Mouse (Mus musculus) frontal cortex, adult 2 months (tissue): Measurements from ENCODE around the gene Vegfc. TPM values are rescaled to one million over a fixed set of nuclear protein-coding genes. Genes with fewer than 3 reads are reported as not detected.

Source experiments
- DNase-seq, 2 experiments: peaks; one replicate each; pipeline ENCODE4 v3.0.0; 2022; ENCODE audit warnings: low spot score in 1 of 2; ENCODE audit errors: extremely low spot score in 1 of 2
- polyA plus RNA-seq: library from polyadenylated mRNA; depleted of rRNA; stranded (reverse); fragments of >200 nt; gene quantifications from 2 replicates; pipeline ENCODE4 v1.2.3, GENCODE M21; 2012; rRNA removed

Vegfc gene
- polyA plus RNA-seq = 4.5 and 5.1 TPM in 2 replicates

- peak in 1 of 2 experiments; percentile 26 for DNase-seq
These were observed at the start of gene Vegfc for GRCm38 (mm10) chr8:54077271-54078120. TSS of gene Vegfc (plus strand) at chr8:54077606.

- DNase-seq = no peak
These were observed 42.8 kb upstream of the Vegfc start for GRCm38 (mm10) chr8:54034584-54034983.

- DNase-seq = no peak
These were observed 34.8 kb upstream of the Vegfc start for GRCm38 (mm10) chr8:54042601-54043000.

- DNase-seq = peak in 1 of 2 experiments; percentile 5
These were observed 33.9 kb upstream of the Vegfc start for GRCm38 (mm10) chr8:54043468-54043867.

- no peak for DNase-seq
These were observed 24.2 kb upstream of the Vegfc start for GRCm38 (mm10) chr8:54053210-54053609.

GRCm38 (mm10) chr8:54065492-54065891 lies 11.9 kb upstream of the Vegfc start:
- no peak for DNase-seq

GRCm38 (mm10) chr8:54076301-54076700 lies 1.1 kb upstream of the Vegfc start:
- DNase-seq = no peak

- peak; percentile 5 to 48 for DNase-seq
These were observed 575 bp upstream of the Vegfc start for GRCm38 (mm10) chr8:54076791-54077270.

- DNase-seq = no peak
These were observed 675 bp downstream of the Vegfc start for GRCm38 (mm10) chr8:54078121-54078440.

- no peak for DNase-seq
These were observed 1.6 kb downstream of the Vegfc start for GRCm38 (mm10) chr8:54079001-54079400.

GRCm38 (mm10) chr8:54079601-54080000 lies 2.2 kb downstream of the Vegfc start:
- DNase-seq = no peak

- DNase-seq = no peak
These were observed 8.5 kb downstream of the Vegfc start for GRCm38 (mm10) chr8:54085896-54086295.

- no peak for DNase-seq
These were observed 9.7 kb downstream of the Vegfc start for GRCm38 (mm10) chr8:54087114-54087513.

- no peak for DNase-seq
These were observed 11.8 kb downstream of the Vegfc start for GRCm38 (mm10) chr8:54089204-54089603.

GRCm38 (mm10) chr8:54089901-54090300 lies 12.5 kb downstream of the Vegfc start:
- no peak for DNase-seq

- no peak for DNase-seq
These were observed 22.7 kb downstream of the Vegfc start for GRCm38 (mm10) chr8:54100058-54100457.

- DNase-seq = no peak
These were observed 37.2 kb downstream of the Vegfc start for GRCm38 (mm10) chr8:54114581-54114980.

- peak in 1 of 2 experiments; percentile 10 for DNase-seq
These were observed 42.7 kb downstream of the Vegfc start for GRCm38 (mm10) chr8:54120115-54120514.

GRCm38 (mm10) chr8:54121942-54122341 lies 44.5 kb downstream of the Vegfc start:
- no peak for DNase-seq

GRCm38 (mm10) chr8:54122345-54122744 lies 44.9 kb downstream of the Vegfc start:
- DNase-seq = no peak

- no peak for DNase-seq
These were observed 53.2 kb downstream of the Vegfc start for GRCm38 (mm10) chr8:54130558-54130957.

- DNase-seq = peak in 1 of 2 experiments; percentile 51
These were observed 75.8 kb downstream of the Vegfc start for GRCm38 (mm10) chr8:54153240-54153639.
